Mouse (Mus musculus) neural tube, embryonic 14.5 days (tissue): ENCODE results near the gene Cfap20. TPM values are rescaled to one million over a fixed set of nuclear protein-coding genes. Genes with fewer than 3 reads are reported as not detected.

ENCODE experiments used
- ATAC-seq: fragments of 200-750 bp; cut with Nextera tagmentation; 2 replicates; pipeline ENCODE4 v1.8.0; 2017; ENCODE audit warnings: low read depth, mild to moderate bottlenecking, moderate TSS enrichment, moderate library complexity
- H3K27ac ChIP-seq: fragments of 300-500 bp; sonication (generic); 2 replicates; pipeline ENCODE4 v1.5.1; 2014; ENCODE audit warnings: low read depth, mild to moderate bottlenecking, control low read depth, low read length, moderate library complexity, mixed read lengths
- H3K27me3 ChIP-seq: fragments of 300-500 bp; sonication (generic); 2 replicates; pipeline ENCODE4 v1.6.1; 2014; ENCODE audit warnings: low read length; ENCODE audit not compliant: control insufficient read depth, insufficient read depth
- H3K36me3 ChIP-seq: fragments of 300-500 bp; sonication (generic); 2 replicates; pipeline ENCODE4 v1.6.1; 2014; ENCODE audit warnings: low read length, mixed read lengths; ENCODE audit not compliant: control insufficient read depth, insufficient read depth
- H3K4me1 ChIP-seq: fragments of 300-500 bp; sonication (generic); 2 replicates; pipeline ENCODE4 v1.6.1; 2014; ENCODE audit warnings: low read length; ENCODE audit not compliant: control insufficient read depth, insufficient read depth
- H3K4me2 ChIP-seq: fragments of 300-500 bp; sonication (generic); 2 replicates; pipeline ENCODE4 v1.6.1; 2014; ENCODE audit warnings: mild to moderate bottlenecking, low read depth, low read length, control low read depth
- H3K4me3 ChIP-seq: fragments of 300-500 bp; sonication (generic); 2 replicates; pipeline ENCODE4 v1.5.1; 2014; ENCODE audit warnings: low read depth, low read length, control low read depth, mixed read lengths
- H3K9ac ChIP-seq: fragments of 300-500 bp; sonication (generic); replicated peaks from 2 replicates; pipeline ENCODE4 v1.6.1; 2014; ENCODE audit warnings: low read depth, mild to moderate bottlenecking, control low read depth, low read length, mixed read lengths
- H3K9me3 ChIP-seq: fragments of 300-500 bp; sonication (generic); 2 replicates; pipeline ENCODE4 v1.6.1; 2016; ENCODE audit warnings: low read length; ENCODE audit not compliant: control insufficient read depth
- WGBS: fragments of 180-500 bp; shearing (Covaris S2); extraction: QIAGEN DNeasy Blood & Tissue Kit; methylation state at CpG from one replicate; pipeline ENCODE4 v1.1.7; 2014; 5-methylcytosine and 5-hydroxymethylcytosine counted together
- polyA plus RNA-seq: library from polyadenylated mRNA; unstranded; fragments of >200 nt; fragmentation: Nextera tagmentation; extraction: Ambion mirVana; gene quantifications from 2 replicates; pipeline ENCODE4 v1.2.1, GENCODE M21; 2014

The Cfap20 gene
- polyA plus RNA-seq, 1 experiment from 2014 or later = 133 TPM

GRCm38 (mm10) chr8:95373389-95374002 is 61.2 kb downstream of the Cfap20 start:
- ATAC-seq = no peak
- Histone ChIP-seq H3K4me1 (no peaks in the 10 kb centered on the region), H3K4me3 (no peak overlapping the region), H3K4me2 (no peak overlapping the region), H3K36me3 (peaks cover 15% of the 10 kb centered on the region), H3K9me3 (no peaks in the 10 kb centered on the region), H3K27me3 (no peaks in the 10 kb centered on the region), H3K27ac (no peak overlapping the region), H3K9ac (no peak overlapping the region)
- 86% methylated on average over 12 of the region's 12 CpGs for WGBS

Other genes with a start within 250 kb of the Cfap20 start
- gene Kifc3, start 232.1 kb downstream of the Cfap20 start, polyA plus RNA-seq = 15.9 and 20.0 TPM in 2 replicates
- 0.13 and 0.82 TPM in 2 replicates for gene Cngb1, start 128.3 kb downstream of the Cfap20 start, polyA plus RNA-seq
- gene Tepp, start 124.3 kb downstream of the Cfap20 start, polyA plus RNA-seq = 1.4 and 1.6 TPM in 2 replicates
- 12.8 and 15.6 TPM in 2 replicates for gene Zfp319, start 102.9 kb downstream of the Cfap20 start, polyA plus RNA-seq
- 28.4 and 29.9 TPM in 2 replicates for gene Usb1, start 102.6 kb downstream of the Cfap20 start, polyA plus RNA-seq
- gene Mmp15, start 82.6 kb downstream of the Cfap20 start, polyA plus RNA-seq = 19.6 and 26.2 TPM in 2 replicates
- 16.1 and 16.7 TPM in 2 replicates for gene Csnk2a2, start 55.2 kb upstream of the Cfap20 start, polyA plus RNA-seq
- 0.97 and 2.0 TPM in 2 replicates for gene Ccdc113, start 99.2 kb upstream of the Cfap20 start, polyA plus RNA-seq
- gene Prss54, start 141.5 kb upstream of the Cfap20 start, polyA plus RNA-seq = not detected in 2 replicates
- gene Gins3, start 198.6 kb upstream of the Cfap20 start, polyA plus RNA-seq = 6.6 and 7.2 TPM in 2 replicates
- 431 and 486 TPM in 2 replicates for gene Ndrg4, start 242.1 kb upstream of the Cfap20 start, polyA plus RNA-seq